Mouse (Mus musculus): ENCODE measurements around the gene Olfr49.
A peak's percentile ranks its signal among the peaks of the same experiment; 100 is the strongest.

Gene Olfr49

GRCm38 (mm10) chr14:54260196-54260595 is 24.5 kb downstream of the Olfr49 start:
- DNase-seq, result no peak

- DNase-seq, result no peak
Measured at GRCm38 (mm10) chr14:54259722-54260085, 25.0 kb downstream of the Olfr49 start.

- DNase-seq, result peak; percentile 97 to 100
Measured at GRCm38 (mm10) chr14:54259003-54259721, 25.6 kb downstream of the Olfr49 start.

- DNase-seq, result no peak
Measured at GRCm38 (mm10) chr14:54258131-54258670, 26.5 kb downstream of the Olfr49 start.

GRCm38 (mm10) chr14:54254670-54255202 is 30.0 kb downstream of the Olfr49 start:
- DNase-seq, result no peak

- DNase-seq, result peak; percentile 98 to 99
Measured at GRCm38 (mm10) chr14:54253741-54254291, 30.9 kb downstream of the Olfr49 start, which contains the start of the genes Dad1 and Abhd4. Gene Dad1, minus strand, starts transcription at chr14:54254104. Gene Abhd4, plus strand, starts transcription at chr14:54254188.

- no peak for DNase-seq
Measured at GRCm38 (mm10) chr14:54250122-54250521, 34.6 kb downstream of the Olfr49 start.

GRCm38 (mm10) chr14:54249326-54249725 is 35.4 kb downstream of the Olfr49 start:
- peak; percentile 81 to 86 for DNase-seq

- no peak for DNase-seq
Measured at GRCm38 (mm10) chr14:54246232-54246631, 38.5 kb downstream of the Olfr49 start.

GRCm38 (mm10) chr14:54244183-54244582 is 40.6 kb downstream of the Olfr49 start:
- DNase-seq, result peak in 1 of 2 experiments; percentile 42

GRCm38 (mm10) chr14:54240542-54240941 is 44.2 kb downstream of the Olfr49 start:
- DNase-seq, result no peak

GRCm38 (mm10) chr14:54239002-54239736 is 45.6 kb downstream of the Olfr49 start:
- DNase-seq, result peak; percentile 82 to 96

- no peak for DNase-seq
Measured at GRCm38 (mm10) chr14:54236881-54237280, 47.9 kb downstream of the Olfr49 start.

GRCm38 (mm10) chr14:54235825-54236540 is 48.8 kb downstream of the Olfr49 start:
- DNase-seq, result no peak

- DNase-seq, result no peak
Measured at GRCm38 (mm10) chr14:54234231-54235040, 50.3 kb downstream of the Olfr49 start.

- DNase-seq, result no peak
Measured at GRCm38 (mm10) chr14:54233559-54234143, 51.1 kb downstream of the Olfr49 start.

- peak; percentile 50 to 56 for DNase-seq
Measured at GRCm38 (mm10) chr14:54232811-54233558, 51.8 kb downstream of the Olfr49 start.

GRCm38 (mm10) chr14:54232143-54232542 is 52.6 kb downstream of the Olfr49 start:
- no peak for DNase-seq

- DNase-seq, result no peak
Measured at GRCm38 (mm10) chr14:54231176-54231956, 53.4 kb downstream of the Olfr49 start.
